Mouse (Mus musculus) brain, embryonic 14.5 days (tissue): ENCODE results near the gene Hspb9.

Experiments
- CTCF ChIP-seq: fragments of 200-500 bp; IDR thresholded peaks from 2 replicates; pipeline ENCODE4 v1.5.1; 2012; ENCODE audit warnings: inconsistent platforms, mild to moderate bottlenecking, moderate library complexity, borderline replicate concordance; ENCODE audit not compliant: insufficient read depth, insufficient read length; ENCODE audit errors: extremely low read depth
- POLR2A ChIP-seq: fragments of 200-500 bp; IDR thresholded peaks from 2 replicates; pipeline ENCODE4 v1.6.1; 2012; ENCODE audit warnings: mild to moderate bottlenecking, inconsistent platforms, borderline replicate concordance; ENCODE audit not compliant: poor library complexity, insufficient read depth, insufficient read length, severe bottlenecking; ENCODE audit errors: extremely low read depth

GRCm38 (mm10) chr11:100719312-100719711 lies 5.7 kb downstream of the Hspb9 start:
- TF ChIP-seq CTCF (no peak), POLR2A (no peak)
